Mouse (Mus musculus): Measurements from ENCODE around the gene Jmy.

The Jmy gene

DNA sequence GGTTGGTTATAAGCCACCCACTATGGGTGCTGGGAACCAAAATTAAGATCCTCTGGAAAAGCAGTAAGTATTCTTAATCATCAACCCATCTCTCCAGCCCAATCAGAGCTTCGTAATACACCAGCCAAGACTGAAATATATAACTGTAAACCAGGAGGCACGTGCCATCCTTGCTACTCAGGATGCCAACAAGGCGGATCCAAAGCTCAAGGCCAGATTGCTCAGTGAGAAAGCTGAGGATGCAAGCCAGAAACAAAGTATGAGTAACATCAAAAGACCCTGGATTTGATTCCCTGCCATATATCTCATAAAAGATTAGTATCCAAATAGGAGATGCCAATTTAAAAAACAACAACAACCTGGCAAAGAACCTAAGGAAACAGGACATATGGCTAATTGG is 31.3 kb downstream of the Jmy start:
- ATAC-seq (ENCODE audit: insufficient number of reproducible peaks, low FRiP score, low TSS enrichment): no peak

DNA sequence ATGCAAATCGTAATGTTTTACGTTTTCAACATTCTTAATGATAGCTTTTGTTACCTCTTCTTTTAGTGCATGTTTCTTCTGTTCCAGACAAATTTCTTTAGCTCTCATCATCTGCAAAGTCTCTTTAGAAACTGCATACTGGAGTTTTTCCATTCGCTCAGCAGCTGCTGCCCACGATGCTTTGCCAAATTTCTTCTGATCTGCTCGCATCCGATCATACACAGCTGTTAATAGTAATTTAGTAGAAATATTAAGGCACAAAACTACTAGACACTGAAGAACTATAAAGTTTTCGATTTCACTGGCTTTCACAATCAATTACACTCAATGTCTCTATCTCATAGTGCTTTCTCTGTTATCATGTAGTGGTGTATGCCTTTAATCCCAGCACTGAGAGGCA is 40.0 kb downstream of the Jmy start:
- ATAC-seq (ENCODE audit: insufficient number of reproducible peaks, low FRiP score, low TSS enrichment): no peak

DNA sequence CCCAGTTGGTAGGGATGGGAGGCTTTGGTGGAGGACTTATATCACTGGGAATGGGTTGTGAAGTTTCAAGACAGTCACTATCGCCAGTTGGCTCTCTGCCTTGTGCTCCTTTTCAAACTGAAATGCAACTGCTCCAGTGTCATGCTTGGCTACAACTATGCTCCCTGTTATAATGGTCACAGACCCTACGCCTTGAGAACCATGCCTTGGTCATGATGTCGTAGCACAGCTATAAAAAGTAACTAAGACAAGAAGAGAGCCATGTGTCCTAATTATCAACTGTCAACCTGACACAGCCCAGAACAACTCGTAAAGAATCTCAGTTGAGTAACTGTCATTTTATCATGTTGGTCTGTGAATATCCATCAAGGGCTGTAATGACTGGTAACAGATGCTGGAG is 41.0 kb downstream of the Jmy start:
- no peak for ATAC-seq (ENCODE audit: insufficient number of reproducible peaks, low FRiP score, low TSS enrichment)

DNA sequence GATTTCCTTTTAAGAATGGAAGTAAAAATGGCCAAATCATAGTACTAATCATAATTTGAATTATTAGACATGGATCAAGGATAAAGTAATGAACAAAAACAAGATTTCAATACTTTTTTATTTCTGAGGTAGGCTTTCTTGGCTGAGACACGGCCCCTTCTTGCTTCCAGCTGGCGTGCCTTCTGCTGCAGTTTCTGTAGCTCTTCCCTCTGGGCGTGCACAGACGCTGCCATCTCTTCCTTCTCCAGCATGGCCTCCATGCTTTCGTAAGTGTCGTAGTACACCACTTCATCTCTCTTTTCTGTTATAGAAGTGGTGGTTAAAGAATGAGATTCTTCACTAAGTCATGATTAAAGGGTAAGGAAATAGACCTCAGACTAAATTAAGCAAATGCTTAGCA is 46.3 kb downstream of the Jmy start:
- ATAC-seq (ENCODE audit: insufficient number of reproducible peaks, low FRiP score, low TSS enrichment): peak; percentile 88

DNA sequence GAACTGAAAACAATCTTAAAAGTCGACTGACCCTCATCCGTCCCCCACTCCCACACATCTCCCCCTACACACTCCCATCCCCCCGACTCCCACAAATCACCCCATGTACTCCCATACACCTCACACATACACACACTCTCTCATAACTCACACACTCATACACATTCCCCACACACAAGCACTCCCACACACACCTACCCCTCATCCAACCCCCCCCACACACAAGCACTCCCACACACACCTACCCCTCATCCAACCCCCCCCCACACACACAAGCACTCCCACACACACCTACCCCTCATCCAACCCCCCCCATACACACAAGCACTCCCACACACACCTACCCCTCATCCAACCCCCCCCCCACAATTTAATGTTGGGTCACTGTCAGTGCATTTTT is 59.4 kb downstream of the Jmy start:
- ATAC-seq (ENCODE audit: insufficient number of reproducible peaks, low FRiP score, low TSS enrichment): 0 out of 2 replicates have a peak, but pooled peaks have one; percentile 56

DNA sequence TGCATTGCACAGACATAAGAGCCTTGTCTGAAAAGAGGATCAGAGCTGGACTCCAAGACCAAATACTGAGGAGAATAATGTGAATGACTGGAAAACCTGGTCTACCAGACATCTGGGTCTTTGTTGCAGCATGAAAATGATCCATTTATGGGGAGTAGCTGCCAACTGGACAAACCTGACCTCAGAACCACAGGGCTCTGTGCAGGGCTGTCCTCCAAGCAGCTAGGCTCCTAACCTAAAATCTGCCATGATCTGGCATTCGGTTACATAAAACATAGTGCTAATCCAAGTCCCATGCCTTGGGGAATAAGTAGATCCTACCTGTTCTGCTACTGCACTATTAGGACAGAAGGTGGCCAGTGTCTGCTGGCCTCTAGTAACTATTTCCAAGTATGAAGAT is 70.4 kb downstream of the Jmy start:
- ATAC-seq (ENCODE audit: insufficient number of reproducible peaks, low FRiP score, low TSS enrichment): peak; percentile 66

DNA sequence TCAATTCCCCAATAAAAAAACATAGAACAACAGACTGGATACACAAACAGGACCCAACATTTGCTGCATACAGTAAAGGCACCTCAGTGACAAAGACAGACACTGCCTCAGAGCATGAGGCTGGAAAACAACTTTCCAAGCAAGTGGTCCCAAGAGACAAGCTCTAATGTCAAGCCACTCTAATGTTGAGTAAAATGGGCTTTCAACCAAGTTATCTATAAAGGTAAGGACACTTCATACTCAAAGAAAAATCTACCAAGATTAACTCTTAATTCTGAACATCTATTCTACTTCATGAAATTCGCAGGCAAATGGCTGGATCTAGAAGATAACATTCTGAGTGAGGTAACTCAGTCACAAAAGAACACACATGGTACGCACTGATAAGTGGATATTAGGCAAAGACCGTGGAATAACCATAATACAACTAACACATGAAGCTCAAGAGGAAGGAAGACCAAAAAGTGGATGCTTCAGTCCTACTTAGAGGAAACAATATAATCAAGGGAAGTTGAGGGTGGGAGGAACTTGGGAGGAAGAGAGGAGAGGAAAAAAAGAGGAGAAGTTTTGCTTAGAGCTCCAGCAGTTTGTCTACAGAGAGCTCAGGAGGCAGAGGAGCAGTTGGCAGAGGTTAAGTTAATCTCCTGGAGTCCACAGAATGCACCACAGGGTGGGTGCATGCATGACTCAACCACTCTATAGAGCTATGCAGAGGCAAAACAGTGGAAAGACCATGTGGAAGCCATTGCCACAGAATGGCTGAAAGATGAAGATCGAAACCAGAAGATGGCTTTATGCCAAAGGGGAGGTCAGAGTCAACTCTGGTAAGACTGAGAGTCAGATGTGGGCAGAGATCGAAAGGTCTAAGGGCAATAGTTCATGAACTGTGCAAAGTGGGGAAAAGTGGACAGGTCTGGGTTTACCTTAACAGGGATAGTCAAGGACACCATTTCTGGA is 71.4 kb downstream of the Jmy start:
- no peak for ATAC-seq (ENCODE audit: insufficient number of reproducible peaks, low FRiP score, low TSS enrichment)

DNA sequence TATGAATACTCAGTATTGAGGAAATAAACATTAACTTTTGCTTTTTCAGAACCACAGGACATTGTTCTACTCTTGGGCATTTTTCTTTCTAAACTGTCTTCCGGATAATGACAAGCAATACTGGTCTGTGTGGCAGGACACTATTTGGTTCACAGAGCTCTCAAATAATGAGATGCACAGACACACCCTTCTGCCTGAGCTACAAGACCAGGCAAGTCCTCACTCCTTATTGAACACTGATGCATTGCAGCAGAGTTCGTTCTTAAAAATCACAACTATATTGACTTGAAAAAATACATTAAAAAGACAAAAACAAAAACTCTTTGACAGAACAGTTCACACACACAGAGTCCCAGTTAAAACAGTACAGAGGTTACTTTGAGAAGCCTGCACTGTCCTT is 76.4 kb downstream of the Jmy start:
- no peak for ATAC-seq (ENCODE audit: insufficient number of reproducible peaks, low FRiP score, low TSS enrichment)

DNA sequence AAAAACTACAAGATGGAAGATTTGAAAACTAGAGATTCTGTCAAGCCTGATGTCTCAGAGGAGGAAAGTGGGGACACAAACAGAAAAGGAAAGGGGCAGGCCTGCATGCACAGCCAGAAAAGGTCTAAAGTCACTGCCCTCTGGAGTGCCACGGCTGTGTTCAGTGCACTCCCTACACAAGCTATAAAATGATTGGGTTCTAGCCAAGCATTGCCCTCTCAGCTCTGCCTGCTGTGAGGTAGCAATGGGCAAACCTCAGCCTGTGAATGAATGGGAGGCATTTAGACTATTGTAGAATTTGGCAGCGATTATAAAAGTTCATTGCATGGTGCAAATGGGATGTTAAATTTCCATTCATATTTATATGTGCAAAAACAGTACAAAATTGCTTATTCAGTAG is 79.8 kb downstream of the Jmy start:
- ATAC-seq (ENCODE audit: insufficient number of reproducible peaks, low FRiP score, low TSS enrichment): no peak

DNA sequence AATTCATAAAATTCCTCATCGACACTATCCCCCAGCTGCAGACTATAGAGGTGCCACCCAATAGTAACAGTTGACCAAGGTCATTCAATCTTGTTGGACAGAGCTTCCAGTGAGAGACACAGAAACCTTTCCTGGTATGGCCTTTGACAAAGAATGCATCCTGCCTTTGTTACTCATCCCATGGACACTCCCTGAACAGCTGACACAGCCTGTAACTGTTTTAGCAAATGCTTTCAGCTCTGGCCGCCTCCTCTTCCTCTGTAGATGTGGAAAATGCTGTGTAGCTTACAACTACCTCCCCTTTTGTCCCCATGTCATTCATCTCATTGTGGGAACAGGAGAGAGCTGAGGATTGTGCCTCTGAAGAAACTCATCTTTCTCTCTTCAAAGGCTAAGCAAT is 81.3 kb downstream of the Jmy start:
- no peak for ATAC-seq (ENCODE audit: insufficient number of reproducible peaks, low FRiP score, low TSS enrichment)

DNA sequence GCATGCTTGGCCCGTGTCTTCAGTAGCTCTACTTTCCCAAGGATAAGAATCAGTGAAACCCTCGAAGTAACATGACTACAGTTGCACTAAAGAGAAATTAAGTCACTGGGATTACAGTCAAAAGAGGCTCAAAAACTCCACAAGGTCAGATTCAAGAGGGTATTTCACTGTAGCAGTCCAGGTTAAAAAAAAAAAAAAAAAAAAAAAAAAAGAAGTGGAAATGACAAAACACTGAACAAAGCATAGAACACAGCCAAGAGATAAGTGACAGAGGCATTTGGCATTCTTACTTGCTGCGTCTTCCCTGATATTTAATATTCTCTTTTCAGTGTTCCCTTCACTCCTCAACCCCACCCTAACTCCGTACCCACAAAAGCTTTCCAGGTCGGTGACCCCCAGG is 84.6 kb downstream of the Jmy start:
- no peak for ATAC-seq (ENCODE audit: insufficient number of reproducible peaks, low FRiP score, low TSS enrichment)

DNA sequence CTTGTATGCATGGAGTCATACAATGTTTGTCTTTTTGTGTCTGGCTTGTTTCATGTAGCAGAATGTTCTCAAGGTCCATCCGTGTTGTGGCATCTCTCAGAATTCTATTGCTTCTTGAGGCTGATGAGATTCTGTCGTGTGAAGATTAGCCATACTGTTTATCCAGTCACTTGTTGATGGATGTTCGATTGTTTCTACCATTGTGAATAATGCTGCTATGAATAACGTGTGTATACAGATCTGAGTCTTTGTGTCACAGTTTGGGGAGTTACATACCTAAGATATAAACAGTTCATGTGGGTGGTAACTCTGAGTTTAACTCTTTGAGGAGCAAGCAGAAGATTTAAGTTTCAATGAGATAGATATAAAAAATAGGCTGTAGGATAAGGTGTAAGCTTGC is 89.3 kb downstream of the Jmy start:
- no peak for ATAC-seq (ENCODE audit: insufficient number of reproducible peaks, low FRiP score, low TSS enrichment)

DNA sequence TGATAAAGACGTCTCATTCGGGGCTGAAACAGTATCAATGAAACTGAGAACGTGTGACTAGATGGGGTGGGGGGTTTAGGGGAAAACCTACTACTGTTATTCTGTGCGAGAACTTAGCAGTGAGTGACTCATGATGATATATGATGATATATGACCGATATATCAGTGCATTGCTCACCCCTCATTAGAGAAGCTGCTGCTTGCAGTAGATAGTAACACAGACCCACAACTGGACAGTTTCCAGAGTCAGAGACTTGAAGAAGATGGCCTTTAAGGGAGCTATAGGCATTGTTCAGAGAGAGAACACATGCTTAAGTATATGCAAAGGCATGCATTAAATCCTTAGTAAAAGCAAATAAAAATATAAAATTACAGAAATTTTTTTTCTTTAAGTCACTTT is 92.8 kb downstream of the Jmy start:
- no peak for ATAC-seq (ENCODE audit: insufficient number of reproducible peaks, low FRiP score, low TSS enrichment)

DNA sequence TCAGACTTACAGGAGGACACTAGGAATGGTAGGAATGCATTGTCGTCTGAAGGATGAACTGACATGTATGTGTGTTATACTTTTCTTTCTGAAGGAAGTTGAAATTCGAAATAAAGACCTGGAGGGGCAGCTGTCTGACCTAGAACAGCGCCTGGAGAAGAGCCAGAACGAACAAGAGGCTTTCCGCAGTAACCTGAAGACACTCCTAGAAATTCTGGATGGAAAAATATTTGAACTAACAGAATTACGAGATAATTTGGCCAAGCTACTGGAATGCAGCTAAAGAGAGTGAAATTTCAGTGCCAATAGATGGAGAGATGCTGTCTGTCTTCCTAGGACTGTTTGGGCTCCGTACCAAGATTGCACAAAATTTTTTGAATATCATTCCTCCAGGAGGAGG is 97.7 kb downstream of the Jmy start:
- ATAC-seq (ENCODE audit: insufficient number of reproducible peaks, low FRiP score, low TSS enrichment): no peak

DNA sequence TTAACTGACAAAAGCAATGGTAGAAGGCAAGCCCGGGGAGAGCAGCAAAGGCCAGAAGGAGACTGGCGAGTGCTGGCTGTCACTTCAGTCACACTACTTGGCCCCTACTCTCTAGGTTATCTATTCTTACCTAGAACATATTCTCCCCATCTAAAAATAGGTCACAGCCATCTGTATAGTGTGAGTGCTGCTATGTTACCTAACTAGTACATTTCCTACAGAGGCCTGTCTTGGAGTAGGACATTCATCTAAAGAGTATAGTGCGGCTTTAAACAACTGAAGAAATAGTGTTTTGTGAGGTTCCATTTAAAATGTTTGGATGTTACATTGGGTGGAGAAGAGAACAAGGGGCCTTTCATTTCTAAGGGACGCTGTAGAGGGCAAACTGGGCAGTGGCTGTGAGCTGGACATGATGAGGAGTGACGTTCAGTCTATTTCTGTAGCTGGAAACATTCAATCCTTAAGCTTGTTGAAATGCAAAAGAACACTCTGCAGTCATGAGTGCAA is 99.8 kb downstream of the Jmy start:
- ATAC-seq (ENCODE audit: insufficient number of reproducible peaks, low FRiP score, low TSS enrichment): peak; percentile 100

DNA sequence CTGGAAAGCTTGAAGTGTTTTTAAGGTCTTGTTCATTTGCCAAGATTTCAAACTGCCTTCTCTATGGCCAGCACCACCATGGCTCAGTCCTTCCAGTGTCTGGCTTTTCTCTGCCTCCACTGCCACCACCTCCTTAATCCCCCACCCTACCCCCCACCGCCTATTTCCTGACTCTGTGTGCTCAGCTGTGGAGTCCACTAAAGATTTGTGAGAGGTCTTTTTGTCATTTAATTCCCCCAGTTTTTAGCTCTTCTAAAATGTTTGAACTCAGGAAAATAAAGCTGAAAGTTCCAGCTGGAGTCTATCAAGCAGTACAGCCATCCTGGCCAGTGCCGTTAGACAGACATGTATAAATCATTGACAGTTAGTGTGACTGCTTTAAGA is 110.4 kb downstream of the Jmy start:
- ATAC-seq (ENCODE audit: insufficient number of reproducible peaks, low FRiP score, low TSS enrichment): no peak

DNA sequence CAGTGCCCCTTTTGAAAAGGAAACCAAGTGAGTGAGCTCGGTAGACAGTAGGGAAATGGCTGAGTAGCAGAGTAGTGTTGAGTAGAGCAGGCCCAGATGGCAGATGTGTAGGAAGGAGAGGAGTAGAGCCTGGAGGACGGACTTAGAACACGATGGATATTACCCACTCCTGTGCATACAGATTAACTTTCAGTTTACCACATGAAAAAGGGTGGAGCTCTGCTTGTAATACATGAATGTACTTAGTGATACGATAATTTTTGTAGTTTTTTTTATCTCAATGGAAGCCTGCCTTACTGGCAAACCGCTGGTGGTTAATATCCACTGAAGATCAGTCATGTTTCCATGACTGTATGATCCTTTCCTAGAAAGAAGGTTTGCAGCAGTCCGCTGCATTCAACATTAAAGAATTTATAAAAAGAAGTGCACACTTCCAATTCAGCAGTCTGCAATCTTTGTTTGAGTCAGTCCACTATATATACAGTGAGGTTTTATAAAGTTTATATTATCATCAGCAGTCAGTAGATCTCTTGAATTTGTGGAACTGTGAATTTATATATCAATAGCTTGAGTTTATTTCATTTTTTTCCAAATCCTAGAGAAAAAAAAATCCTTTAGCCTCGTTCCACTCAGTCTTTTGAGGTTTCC is 110.9 kb downstream of the Jmy start:
- ATAC-seq (ENCODE audit: insufficient number of reproducible peaks, low FRiP score, low TSS enrichment): no peak

DNA sequence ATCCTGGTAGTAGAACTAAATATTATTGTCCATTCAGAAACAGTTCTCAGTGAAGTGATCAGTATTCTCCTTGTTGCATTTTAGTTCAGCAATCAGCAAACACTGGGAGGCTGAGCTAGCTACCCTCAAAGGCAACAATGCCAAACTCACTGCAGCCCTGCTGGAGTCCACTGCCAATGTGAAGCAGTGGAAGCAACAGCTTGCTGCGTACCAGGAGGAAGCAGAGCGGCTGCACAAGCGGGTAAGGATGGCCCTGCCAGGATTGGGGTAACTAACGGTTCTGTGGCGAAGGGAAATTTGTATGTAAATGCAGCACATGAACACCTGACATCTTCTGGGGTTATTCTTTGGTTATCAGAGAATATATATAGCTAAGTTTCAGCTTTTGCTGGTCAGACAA is 112.2 kb downstream of the Jmy start:
- ATAC-seq (ENCODE audit: insufficient number of reproducible peaks, low FRiP score, low TSS enrichment): peak; percentile 91

DNA sequence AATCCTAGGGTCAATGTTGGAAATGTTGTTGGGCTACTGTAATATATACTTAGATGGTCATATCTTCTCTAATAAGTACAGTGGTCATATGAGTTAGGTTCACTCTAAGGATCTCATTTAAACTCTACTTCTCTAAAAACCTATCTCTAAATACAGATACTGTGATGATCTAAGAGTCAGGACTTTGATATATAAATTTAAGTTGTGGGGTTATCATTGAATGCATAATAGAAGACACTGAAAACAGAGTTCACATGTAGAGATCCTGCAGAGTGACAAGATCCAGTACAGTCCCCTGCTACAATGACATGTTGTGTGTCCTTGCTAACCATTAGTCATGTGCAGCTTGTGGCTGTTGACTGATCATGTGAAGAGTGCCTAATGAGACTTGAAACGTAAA is 114.5 kb downstream of the Jmy start:
- no peak for ATAC-seq (ENCODE audit: insufficient number of reproducible peaks, low FRiP score, low TSS enrichment)

DNA sequence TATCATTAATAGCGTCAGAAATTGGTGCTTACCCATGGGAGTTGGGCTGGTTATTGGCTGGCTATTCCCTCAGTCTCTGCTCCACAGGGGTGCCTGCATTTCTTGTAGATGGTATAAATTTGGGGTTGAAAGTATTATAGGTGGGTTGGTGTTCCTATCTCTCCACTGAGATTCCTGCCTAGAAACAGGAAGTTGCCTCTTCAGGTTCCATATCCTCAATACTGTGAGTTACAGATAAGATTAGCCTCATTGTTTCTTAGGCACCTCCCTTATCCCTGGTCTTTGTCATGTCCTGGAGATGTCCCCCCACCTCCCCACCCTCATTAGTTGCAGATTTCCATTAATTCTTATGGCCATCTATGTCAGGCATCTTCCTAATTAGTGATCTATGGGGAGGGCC is 115.1 kb downstream of the Jmy start:
- no peak for ATAC-seq (ENCODE audit: insufficient number of reproducible peaks, low FRiP score, low TSS enrichment)

DNA sequence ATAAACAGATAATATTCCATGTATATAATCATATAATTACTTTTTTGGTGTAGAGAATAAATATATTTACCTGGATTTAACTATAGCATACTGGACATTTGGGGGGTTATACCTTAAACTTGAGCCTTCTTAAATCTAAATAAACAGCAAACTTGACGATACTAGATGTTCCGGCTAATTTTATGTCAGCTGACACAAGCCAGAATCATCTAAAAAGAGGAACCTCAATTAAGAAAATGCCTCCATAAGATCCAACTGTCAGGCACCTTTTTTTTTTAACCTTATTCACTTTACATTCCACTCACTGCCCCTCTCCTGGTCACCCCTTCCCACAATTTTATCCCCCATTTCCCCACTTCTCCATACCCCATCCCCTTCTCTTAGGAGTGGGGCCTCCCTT is 116.0 kb downstream of the Jmy start:
- ATAC-seq (ENCODE audit: insufficient number of reproducible peaks, low FRiP score, low TSS enrichment): no peak

DNA sequence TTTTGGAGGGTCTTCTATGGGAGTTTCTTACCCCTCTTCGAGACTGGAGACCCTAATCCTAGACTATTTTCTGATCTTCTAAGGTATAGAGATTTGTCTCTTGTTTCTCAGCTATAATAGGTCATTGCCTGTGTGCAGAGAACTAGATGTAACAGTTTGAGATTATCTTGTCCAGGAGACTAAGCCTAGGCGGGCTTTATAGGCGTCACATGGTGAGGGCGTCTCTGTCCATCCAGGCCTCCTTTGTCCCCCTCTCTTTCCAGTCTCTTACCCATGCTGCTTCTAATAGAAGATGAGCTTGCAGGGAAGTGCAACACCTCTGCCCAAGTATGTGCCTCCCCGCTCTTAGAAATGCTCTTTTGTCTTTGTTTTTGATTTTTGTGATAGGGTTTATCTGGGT is 116.5 kb downstream of the Jmy start:
- no peak for ATAC-seq (ENCODE audit: insufficient number of reproducible peaks, low FRiP score, low TSS enrichment)

Data from cerebellum, adult (tissue).